Mouse (Mus musculus) C2C12 (cell line): ENCODE results near the gene Numa1.

Experiments
- CTCF ChIP-seq: IDR thresholded peaks from one replicate; pipeline ENCODE4 v1.5.1; 2011; ENCODE audit not compliant: control insufficient read depth, insufficient read depth, insufficient read length
- MYOD1 ChIP-seq: IDR thresholded peaks from one replicate; pipeline ENCODE4 v1.6.1; 2011; ENCODE audit warnings: low read depth; ENCODE audit not compliant: control insufficient read depth, insufficient read length
- MYOG ChIP-seq: IDR thresholded peaks from one replicate; pipeline ENCODE4 v1.6.1; 2011; ENCODE audit not compliant: control insufficient read depth, insufficient read length; ENCODE audit errors: extremely low read depth

GRCm38 (mm10) chr7:102037318-102037717 lies 103.4 kb downstream of the Numa1 start:
- TF ChIP-seq CTCF, result no peak
- no peak for TF ChIP-seq MYOD1
- no peak for TF ChIP-seq MYOG
